In genomic region chr8:117854942-117855491, GRCm38 (mm10) we compare ENCODE assay signal across 26 mouse cellular contexts. TPM values are rescaled to one million over a fixed set of nuclear protein-coding genes. Genes with fewer than 3 reads are reported as not detected.
DNase-seq lines count a peak whose midpoint lies in the region; ATAC-seq and TF ChIP-seq lines count a peak whose summit lies in the region.
"Had no signal": no experiment of that assay in that cellular context is flagged by ENCODE, and none has a peak within 500 bp of the region (broad histone marks: within the 10 kb centered on the region; RNA-seq: fewer than 3 reads in every experiment).

No protein-coding gene starts in this region.

- no peaks in the 10 kb centered on the region for H3K9me3 ChIP-seq in liver, embryonic 15.5 days (replicated peaks)
- no peaks in the 10 kb centered on the region for H3K9me3 ChIP-seq in forebrain, embryonic 10.5 days
- H3K9me3 ChIP-seq: embryonic facial prominence, embryonic 12.5 days; embryonic facial prominence, embryonic 15.5 days; forebrain, embryonic 12.5 days; forebrain, embryonic 15.5 days; hindbrain, embryonic 10.5 days; hindbrain, embryonic 13.5 days; intestine, embryonic 15.5 days had no signal

- no peak overlapping the region for H3K9ac ChIP-seq in liver, embryonic 15.5 days
- H3K9ac ChIP-seq: embryonic facial prominence, embryonic 12.5 days; embryonic facial prominence, embryonic 15.5 days; forebrain, embryonic 12.5 days; forebrain, embryonic 15.5 days; hindbrain, embryonic 13.5 days; intestine, embryonic 15.5 days had no signal

- intact Hi-C loops in heart, postnatal 25 days (cut with DNase I): no loop called here
- intact Hi-C loops in left cerebral cortex, adult 2 months (cut with DNase I): no loop called here

- no peak for TF ChIP-seq CTCF in left cerebral cortex, adult 2 months (IDR thresholded peaks at IDR 0.05)

- WGBS in liver, embryonic 15.5 days (ENCODE audit: insufficient replicate concordance): 57% methylated on average over 7 of the region's 7 CpGs
- 87% methylated on average over 7 of the region's 7 CpGs for WGBS in forebrain, embryonic 10.5 days

- peak overlapping the region; percentile 40; the same call in 1 of the 2 replicates for H3K4me2 ChIP-seq in liver, embryonic 15.5 days
- H3K4me2 ChIP-seq: embryonic facial prominence, embryonic 12.5 days; embryonic facial prominence, embryonic 15.5 days; forebrain, embryonic 12.5 days; forebrain, embryonic 15.5 days; heart, embryonic 11.5 days; hindbrain, embryonic 13.5 days; intestine, embryonic 15.5 days had no signal

- no peaks in the 10 kb centered on the region for H3K36me3 ChIP-seq in liver, embryonic 15.5 days (replicated peaks)
- H3K36me3 ChIP-seq in forebrain, embryonic 10.5 days (replicated peaks): no peaks in the 10 kb centered on the region
- H3K36me3 ChIP-seq: embryonic facial prominence, embryonic 12.5 days; embryonic facial prominence, embryonic 15.5 days; forebrain, embryonic 12.5 days; forebrain, embryonic 15.5 days; hindbrain, embryonic 10.5 days; hindbrain, embryonic 13.5 days; intestine, embryonic 15.5 days had no signal

- ATAC-seq in liver, embryonic 15.5 days (ENCODE audit: insufficient read depth): no peak
- ATAC-seq: forebrain, embryonic 15.5 days; hindbrain, embryonic 16.5 days; intestine, embryonic 15.5 days; Patski had no signal

- H3K4me1 ChIP-seq in liver, embryonic 15.5 days (replicated peaks): peaks cover 28% of the 10 kb centered on the region
- H3K4me1 ChIP-seq in forebrain, embryonic 10.5 days: peaks cover 9% of the 10 kb centered on the region
- H3K4me1 ChIP-seq: embryonic facial prominence, embryonic 15.5 days had no signal

- H3K27ac ChIP-seq in liver, embryonic 15.5 days (replicated peaks): no peak overlapping the region
- H3K27ac ChIP-seq in forebrain, embryonic 10.5 days: no peak overlapping the region
- H3K27ac ChIP-seq in left cerebral cortex, adult 2 months: no peak overlapping the region
- H3K27ac ChIP-seq: embryonic facial prominence, embryonic 12.5 days; embryonic facial prominence, embryonic 15.5 days; forebrain, embryonic 12.5 days; forebrain, embryonic 15.5 days; hindbrain, embryonic 10.5 days; hindbrain, embryonic 13.5 days; intestine, embryonic 15.5 days had no signal

- no peak overlapping the region for H3K4me3 ChIP-seq in liver, embryonic 15.5 days (replicated peaks)
- H3K4me3 ChIP-seq in forebrain, embryonic 10.5 days: no peak overlapping the region
- H3K4me3 ChIP-seq in left cerebral cortex, adult 2 months: no peak overlapping the region
- H3K4me3 ChIP-seq: embryonic facial prominence, embryonic 12.5 days; embryonic facial prominence, embryonic 15.5 days; forebrain, embryonic 12.5 days; forebrain, embryonic 15.5 days; hindbrain, embryonic 10.5 days; hindbrain, embryonic 13.5 days; intestine, embryonic 15.5 days had no signal

- peaks cover 5% of the 10 kb centered on the region; the same call in 1 of the 2 replicates for H3K27me3 ChIP-seq in liver, embryonic 15.5 days
- peaks cover 4% of the 10 kb centered on the region; the same call in 1 of the 2 replicates for H3K27me3 ChIP-seq in forebrain, embryonic 10.5 days (ENCODE audit: poor library complexity, severe bottlenecking)
- H3K27me3 ChIP-seq: embryonic facial prominence, embryonic 12.5 days; forebrain, embryonic 12.5 days; forebrain, embryonic 15.5 days; hindbrain, embryonic 13.5 days; intestine, embryonic 15.5 days had no signal

- DNase-seq in A20 (ENCODE audit: low read depth, low spot score) (peak; percentile 65), MEL-GATA-1-ER (ENCODE audit: extremely low read depth, low read depth) (peak; percentile 19)
- DNase-seq in CD4-positive helper T cell, adult 2 months (ENCODE audit: low read depth, low spot score): peak; percentile 6
- no peak for DNase-seq in heart, postnatal 25 days (ENCODE audit: low spot score)
- no peak for DNase-seq in forebrain, embryonic 10.5 days (ENCODE audit: extremely low spot score, low spot score)
- DNase-seq in left cerebral cortex, adult 2 months (ENCODE audit: extremely low spot score in 1 of 2, low spot score in 2 of 2): no peak
- DNase-seq: adrenal gland, postnatal 10 days; adrenal gland, postnatal 36 days; cerebellum, adult 18-20 months; cerebellum, adult 9-10 months; cerebellum, postnatal 14 days; gastrocnemius, postnatal 10 days; gastrocnemius, postnatal 36 days; heart, adult 11 months; heart, postnatal 36 days had no signal

RNA-seq across cellular contexts. Expression of gene Mphosph6, which starts 53.3 kb away (rescaled TPM):
- polyA plus RNA-seq in liver, embryonic 15.5 days (2015; fragmentation: Nextera tagmentation; extraction: Ambion mirVana): 23.9 and 28.4 TPM in 2 replicates
- 1 to 10 TPM; 7.2 to 8.2 TPM for total RNA-seq in heart, postnatal 25 days (2021)
- 66.7 and 71.2 TPM in 2 replicates for polyA plus RNA-seq in forebrain, embryonic 10.5 days (2016; fragmentation: Nextera tagmentation; extraction: Ambion mirVana)
- total RNA-seq in left cerebral cortex, adult 2 months (2021): 10 to 100 TPM; 21.9 to 22.4 TPM

Comparison
In these comparisons a context has a peak if more than half of its experiments do, and no peak if none do; other contexts are left out.
1. DNase-seq: peak in A20 (single experiment), CD4-positive helper T cell, adult 2 months (single experiment) and MEL-GATA-1-ER (single experiment); none in heart, postnatal 25 days (single experiment), forebrain, embryonic 10.5 days (single experiment) and left cerebral cortex, adult 2 months (0 of 2).